Mouse (Mus musculus): ENCODE measurements around the gene Cables2. TPM values are rescaled to one million over a fixed set of nuclear protein-coding genes. Genes with fewer than 3 reads are reported as not detected.

Cables2 gene
- polyA plus RNA-seq, 1 experiment from 2014 or later, result 1.7 TPM

- Histone ChIP-seq H3K27ac (ENCODE audit: low read length) (peak overlapping the region; percentile 87), H3K36me3 (ENCODE audit: control insufficient read depth, insufficient read depth) (no peaks in the 10 kb centered on the region)
- ATAC-seq (ENCODE audit: low read depth), result peak; percentile 94
Measured at GRCm38 (mm10) chr2:180236930-180237329, 36.4 kb downstream of the Cables2 start.

GRCm38 (mm10) chr2:180236500-180236899, 36.8 kb downstream of the Cables2 start:
- 25% methylated on average over 3 of the region's 3 CpGs for WGBS (ENCODE audit: insufficient replicate concordance)
- Histone ChIP-seq H3K4me3 (ENCODE audit: low read depth, low read length) (peak overlapping the region; percentile 20), H3K27ac (ENCODE audit: low read length) (peak overlapping the region; percentile 87), H3K27me3 (ENCODE audit: control insufficient read depth, insufficient read depth, low read depth, low read length) (no peaks in the 10 kb centered on the region), H3K4me1 (ENCODE audit: control insufficient read depth, low read depth, low read length) (peaks cover 36% of the 10 kb centered on the region), H3K9me3 (replicated peaks; ENCODE audit: control insufficient read depth, low read length) (no peaks in the 10 kb centered on the region), H3K9ac (ENCODE audit: low read depth, low read length) (peak overlapping the region; percentile 49), H3K4me2 (ENCODE audit: low read depth, low read length) (peak overlapping the region; percentile 52), H3K36me3 (ENCODE audit: control insufficient read depth, insufficient read depth) (no peaks in the 10 kb centered on the region)
- ATAC-seq (ENCODE audit: low read depth), result peak; percentile 72

More at GRCm38 (mm10) chr2:180236930-180237329, 36.4 kb downstream of the Cables2 start:
- H3K4me3 ChIP-seq (ENCODE audit: low read depth, low read length), result no peak overlapping the region; the same call in 1 of the 2 replicates
- peak overlapping the region; percentile 52 for H3K4me2 ChIP-seq (ENCODE audit: low read depth, low read length)
- H3K27me3 ChIP-seq (ENCODE audit: control insufficient read depth, insufficient read depth, low read depth, low read length), result no peaks in the 10 kb centered on the region
- no peak overlapping the region for H3K9ac ChIP-seq (ENCODE audit: low read depth, low read length)
- H3K4me1 ChIP-seq (ENCODE audit: control insufficient read depth, low read depth, low read length), result peaks cover 36% of the 10 kb centered on the region
- no peaks in the 10 kb centered on the region for H3K9me3 ChIP-seq (replicated peaks; ENCODE audit: control insufficient read depth, low read length)
- WGBS (ENCODE audit: insufficient replicate concordance), result 30% methylated on average over 3 of the region's 3 CpGs

DNA sequence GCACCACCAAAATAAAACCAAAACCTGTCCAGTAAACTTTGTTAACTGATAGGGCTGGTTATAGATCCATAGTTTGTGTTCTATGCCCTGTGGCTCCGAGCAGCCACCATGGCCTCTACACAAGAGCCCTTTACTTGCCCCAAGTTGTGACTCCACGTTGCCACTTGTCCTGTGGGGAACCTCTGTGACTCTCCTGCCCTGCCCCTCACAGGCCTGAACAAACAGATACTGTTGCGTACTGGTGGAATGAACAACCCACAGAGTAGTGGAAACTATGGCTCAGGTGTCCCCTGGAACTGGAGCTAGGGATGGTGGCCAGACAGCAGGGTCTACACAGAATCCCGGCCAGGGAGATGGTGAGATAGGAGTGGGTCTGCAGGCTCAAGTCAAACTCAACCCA, 37.5 kb downstream of the Cables2 start:
- H3K9ac ChIP-seq (ENCODE audit: low read depth, low read length), result peak overlapping the region; percentile 49
- WGBS (ENCODE audit: insufficient replicate concordance), result 67% methylated on average over 4 of the region's 4 CpGs

GRCm38 (mm10) chr2:180234980-180235379, 38.3 kb downstream of the Cables2 start:
- H3K27ac ChIP-seq (ENCODE audit: low read length), result peak overlapping the region; percentile 14; the same call in 1 of the 2 replicates
- H3K9ac ChIP-seq (ENCODE audit: low read depth, low read length), result no peak overlapping the region; the same call in 1 of the 2 replicates
- H3K27me3 ChIP-seq (ENCODE audit: control insufficient read depth, insufficient read depth, low read depth, low read length), result no peaks in the 10 kb centered on the region
- no peak overlapping the region for H3K4me2 ChIP-seq (ENCODE audit: low read depth, low read length)
- H3K36me3 ChIP-seq (ENCODE audit: control insufficient read depth, insufficient read depth), result no peaks in the 10 kb centered on the region
- no peaks in the 10 kb centered on the region for H3K9me3 ChIP-seq (replicated peaks; ENCODE audit: control insufficient read depth, low read length)
- H3K4me3 ChIP-seq (ENCODE audit: low read depth, low read length), result no peak overlapping the region
- 60% methylated on average over 6 of the region's 6 CpGs for WGBS (ENCODE audit: insufficient replicate concordance)
- peaks cover 36% of the 10 kb centered on the region for H3K4me1 ChIP-seq (ENCODE audit: control insufficient read depth, low read depth, low read length)
- ATAC-seq (ENCODE audit: low read depth), result no peak

More for the DNA sequence above, 37.5 kb downstream of the Cables2 start:
- peak overlapping the region; percentile 20 for H3K4me3 ChIP-seq (ENCODE audit: low read depth, low read length)
- H3K9me3 ChIP-seq (replicated peaks; ENCODE audit: control insufficient read depth, low read length), result no peaks in the 10 kb centered on the region
- ATAC-seq (ENCODE audit: low read depth), result no peak
- H3K4me2 ChIP-seq (ENCODE audit: low read depth, low read length), result peak overlapping the region; percentile 52
- peaks cover 36% of the 10 kb centered on the region for H3K4me1 ChIP-seq (ENCODE audit: control insufficient read depth, low read depth, low read length)
- no peaks in the 10 kb centered on the region for H3K36me3 ChIP-seq (ENCODE audit: control insufficient read depth, insufficient read depth)
- peak overlapping the region; percentile 87; the same call in 1 of the 2 replicates for H3K27ac ChIP-seq (ENCODE audit: low read length)
- no peaks in the 10 kb centered on the region for H3K27me3 ChIP-seq (ENCODE audit: control insufficient read depth, insufficient read depth, low read depth, low read length)

DNA sequence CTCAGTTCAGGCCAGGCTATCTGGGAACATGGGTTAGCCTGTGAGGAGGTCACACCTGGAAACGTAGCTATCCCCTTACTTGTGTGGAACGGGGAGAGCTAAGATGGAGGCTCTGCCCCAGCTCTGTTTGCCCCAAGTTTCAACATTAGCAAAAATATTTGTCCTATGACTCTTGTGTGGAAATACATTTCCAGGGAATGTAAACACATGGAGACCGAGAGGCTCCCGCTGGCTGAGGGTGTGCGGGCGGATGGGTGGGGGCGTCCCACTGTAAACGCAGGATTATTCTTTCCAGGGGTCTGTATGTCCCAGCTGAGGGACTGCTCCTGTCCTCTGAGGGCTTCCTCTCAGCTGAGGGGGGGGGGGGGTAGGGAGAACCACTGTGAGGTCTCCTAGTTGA, 38.9 kb downstream of the Cables2 start:
- WGBS (ENCODE audit: insufficient replicate concordance), result 78% methylated on average over 8 of the region's 8 CpGs
- H3K9me3 ChIP-seq (replicated peaks; ENCODE audit: control insufficient read depth, low read length), result no peaks in the 10 kb centered on the region
- no peak for ATAC-seq (ENCODE audit: low read depth)
- no peak overlapping the region for H3K9ac ChIP-seq (ENCODE audit: low read depth, low read length)
- H3K4me1 ChIP-seq (ENCODE audit: control insufficient read depth, low read depth, low read length), result peaks cover 36% of the 10 kb centered on the region
- H3K36me3 ChIP-seq (ENCODE audit: control insufficient read depth, insufficient read depth), result no peaks in the 10 kb centered on the region
- no peaks in the 10 kb centered on the region for H3K27me3 ChIP-seq (ENCODE audit: control insufficient read depth, insufficient read depth, low read depth, low read length)
- no peak overlapping the region for H3K4me2 ChIP-seq (ENCODE audit: low read depth, low read length)
- no peak overlapping the region for H3K27ac ChIP-seq (ENCODE audit: low read length)
- no peak overlapping the region for H3K4me3 ChIP-seq (ENCODE audit: low read depth, low read length)

DNA sequence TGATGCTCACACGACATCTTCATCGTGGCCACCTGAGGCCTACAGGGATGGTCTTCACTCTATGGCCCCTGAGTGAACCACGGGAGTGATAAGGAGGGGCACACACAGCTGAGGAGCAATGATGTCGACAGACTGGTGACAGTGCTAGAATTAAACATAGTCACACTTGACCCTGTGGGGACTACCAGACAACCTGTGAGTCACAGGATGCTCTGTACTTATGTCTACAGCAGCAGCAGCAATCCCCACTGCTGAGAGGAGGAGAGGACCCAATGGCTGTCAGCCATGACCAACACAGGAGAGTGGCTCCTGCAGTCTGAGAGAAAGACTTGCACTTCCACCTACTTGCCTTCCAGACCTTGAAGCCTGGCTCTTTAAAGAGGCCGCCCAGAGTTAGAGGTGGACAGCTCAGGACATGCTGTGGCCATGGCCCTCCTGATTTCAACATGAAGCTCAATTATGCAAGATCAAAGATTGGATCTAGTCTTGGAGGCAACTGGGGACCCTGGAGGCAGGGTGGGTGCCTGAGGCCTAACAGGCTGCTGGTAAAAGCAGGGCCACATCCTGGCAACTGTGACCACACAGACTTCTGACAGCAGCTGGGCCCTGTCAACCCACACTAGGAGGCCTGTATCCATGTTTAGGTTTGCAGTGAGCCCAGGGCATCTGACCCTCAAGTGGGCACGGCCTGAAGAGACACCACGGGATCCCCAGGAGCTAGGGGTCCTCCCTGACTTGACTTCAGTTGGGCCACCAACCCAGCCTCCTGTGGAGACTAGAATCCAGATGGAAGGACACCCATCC, 40.0 kb downstream of the Cables2 start:
- no peak overlapping the region for H3K9ac ChIP-seq (ENCODE audit: low read depth, low read length)
- H3K4me3 ChIP-seq (ENCODE audit: low read depth, low read length), result no peak overlapping the region
- no peak overlapping the region for H3K4me2 ChIP-seq (ENCODE audit: low read depth, low read length)
- no peak for ATAC-seq (ENCODE audit: low read depth)
- H3K36me3 ChIP-seq (ENCODE audit: control insufficient read depth, insufficient read depth), result no peaks in the 10 kb centered on the region
- H3K27me3 ChIP-seq (ENCODE audit: control insufficient read depth, insufficient read depth, low read depth, low read length), result no peaks in the 10 kb centered on the region
- H3K9me3 ChIP-seq (replicated peaks; ENCODE audit: control insufficient read depth, low read length), result no peaks in the 10 kb centered on the region
- peaks cover 31% of the 10 kb centered on the region for H3K4me1 ChIP-seq (ENCODE audit: control insufficient read depth, low read depth, low read length)
- H3K27ac ChIP-seq (ENCODE audit: low read length), result no peak overlapping the region
- 57% methylated on average over 7 of the region's 7 CpGs for WGBS (ENCODE audit: insufficient replicate concordance)

DNA sequence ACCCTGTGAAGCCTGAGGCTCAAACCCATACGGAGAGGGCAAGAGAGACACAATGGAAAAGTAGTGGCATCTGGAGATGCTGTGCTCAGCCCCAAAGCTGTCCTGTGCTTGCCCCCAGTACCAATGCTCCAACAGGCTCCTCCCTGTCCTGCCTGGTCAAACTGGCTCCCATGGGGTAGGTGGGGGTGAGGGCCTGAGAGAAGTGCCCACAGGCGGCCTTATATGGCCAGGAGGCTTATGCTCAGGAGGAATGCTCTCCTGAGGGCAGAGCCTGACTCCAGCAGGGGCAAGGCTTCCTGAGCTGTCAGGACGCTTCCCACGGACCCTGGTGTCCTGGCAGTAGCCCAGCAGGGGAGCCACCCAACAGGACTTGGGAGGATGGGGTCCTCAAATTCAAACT, 42.8 kb downstream of the Cables2 start:
- peaks cover 20% of the 10 kb centered on the region for H3K27me3 ChIP-seq (ENCODE audit: control insufficient read depth, insufficient read depth, low read depth, low read length)
- ATAC-seq (ENCODE audit: low read depth), result no peak
- 57% methylated on average over 4 of the region's 4 CpGs for WGBS (ENCODE audit: insufficient replicate concordance)
- no peaks in the 10 kb centered on the region for H3K36me3 ChIP-seq (ENCODE audit: control insufficient read depth, insufficient read depth)
- H3K9ac ChIP-seq (ENCODE audit: low read depth, low read length), result no peak overlapping the region
- H3K4me2 ChIP-seq (ENCODE audit: low read depth, low read length), result no peak overlapping the region
- no peak overlapping the region for H3K4me3 ChIP-seq (ENCODE audit: low read depth, low read length)
- no peak overlapping the region for H3K27ac ChIP-seq (ENCODE audit: low read length)
- peaks cover 16% of the 10 kb centered on the region for H3K4me1 ChIP-seq (ENCODE audit: control insufficient read depth, low read depth, low read length)
- H3K9me3 ChIP-seq (replicated peaks; ENCODE audit: control insufficient read depth, low read length), result no peaks in the 10 kb centered on the region

DNA sequence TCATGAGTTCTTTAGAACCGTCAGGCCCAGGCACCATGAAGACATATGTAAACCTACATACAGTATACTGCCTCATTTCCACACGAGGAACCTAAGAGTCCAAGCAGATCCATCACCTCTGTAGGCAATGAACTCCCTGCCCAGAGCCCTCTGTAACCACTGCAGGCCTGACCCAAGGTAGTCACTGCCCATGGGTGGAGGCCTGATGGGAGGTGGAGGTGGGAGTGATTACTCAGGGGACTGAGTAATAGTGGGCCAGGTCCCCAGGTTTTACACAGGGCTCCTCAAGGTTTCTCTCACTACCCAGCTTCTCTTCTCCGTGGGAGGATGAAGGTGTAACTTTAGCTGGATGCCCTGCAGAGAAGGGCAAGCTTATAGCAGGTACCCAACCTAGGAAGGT, 44.2 kb downstream of the Cables2 start:
- Histone ChIP-seq H3K4me1 (ENCODE audit: control insufficient read depth, low read depth, low read length) (peaks cover 3% of the 10 kb centered on the region), H3K4me2 (ENCODE audit: low read depth, low read length) (no peak overlapping the region), H3K9ac (ENCODE audit: low read depth, low read length) (no peak overlapping the region), H3K4me3 (ENCODE audit: low read depth, low read length) (no peak overlapping the region), H3K9me3 (replicated peaks; ENCODE audit: control insufficient read depth, low read length) (no peaks in the 10 kb centered on the region), H3K27me3 (ENCODE audit: control insufficient read depth, insufficient read depth, low read depth, low read length) (peaks cover 34% of the 10 kb centered on the region), H3K36me3 (ENCODE audit: control insufficient read depth, insufficient read depth) (no peaks in the 10 kb centered on the region), H3K27ac (ENCODE audit: low read length) (no peak overlapping the region)
- ATAC-seq (ENCODE audit: low read depth), result no peak
- 54% methylated on average over 3 of the region's 3 CpGs for WGBS (ENCODE audit: insufficient replicate concordance)

- Histone ChIP-seq H3K27me3 (ENCODE audit: control insufficient read depth, insufficient read depth, low read depth, low read length) (peaks cover 39% of the 10 kb centered on the region), H3K9me3 (replicated peaks; ENCODE audit: control insufficient read depth, low read length) (no peaks in the 10 kb centered on the region), H3K4me2 (ENCODE audit: low read depth, low read length) (no peak overlapping the region), H3K27ac (ENCODE audit: low read length) (no peak overlapping the region), H3K4me1 (ENCODE audit: control insufficient read depth, low read depth, low read length) (peaks cover 3% of the 10 kb centered on the region), H3K9ac (ENCODE audit: low read depth, low read length) (no peak overlapping the region), H3K4me3 (ENCODE audit: low read depth, low read length) (no peak overlapping the region), H3K36me3 (ENCODE audit: control insufficient read depth, insufficient read depth) (no peaks in the 10 kb centered on the region)
- no peak for ATAC-seq (ENCODE audit: low read depth)
- WGBS (ENCODE audit: insufficient replicate concordance), result 53% methylated on average over 7 of the region's 7 CpGs
Measured at GRCm38 (mm10) chr2:180228592-180228991, 44.7 kb downstream of the Cables2 start.
